24 mouse cellular contexts compared by ENCODE assay signal in genomic region chr19:5830776-5831175, GRCm38 (mm10). TPM values are rescaled to one million over a fixed set of nuclear protein-coding genes. Genes with fewer than 3 reads are reported as not detected.
DNase-seq lines count a peak whose midpoint lies in the region; ATAC-seq and TF ChIP-seq lines count a peak whose summit lies in the region.
"Had no signal": no experiment of that assay in that cellular context is flagged by ENCODE, and none has a peak within 500 bp of the region (broad histone marks: within the 10 kb centered on the region; RNA-seq: fewer than 3 reads in every experiment).

No protein-coding gene starts in this region.

- H3K27me3 ChIP-seq in ES-Bruce4 (ENCODE audit: control insufficient read depth, insufficient read depth, low read length, poor library complexity, severe bottlenecking) (no peaks in the 10 kb centered on the region), myocyte (ENCODE audit: control insufficient read depth, insufficient read depth, insufficient read length) (no peaks in the 10 kb centered on the region)
- H3K27me3 ChIP-seq in hindbrain, embryonic 12.5 days = no peaks in the 10 kb centered on the region
- H3K27me3 ChIP-seq: heart, embryonic 12.5 days; Patski had no signal

- TF ChIP-seq POLR2A in ES-Bruce4 (IDR thresholded peaks at IDR 0.05; ENCODE audit: insufficient read depth, low read length) (no peak), myocyte (IDR thresholded peaks at IDR 0.05; ENCODE audit: insufficient read length, low read depth) (no peak)

- no peaks in the 10 kb centered on the region for H3K36me3 ChIP-seq in ES-Bruce4 (ENCODE audit: control insufficient read depth, insufficient read depth, low read length, poor library complexity, severe bottlenecking)
- H3K36me3 ChIP-seq in myocyte (ENCODE audit: control insufficient read depth, insufficient read depth) = peaks cover 19% of the 10 kb centered on the region
- no peaks in the 10 kb centered on the region for H3K36me3 ChIP-seq in hindbrain, embryonic 12.5 days
- H3K36me3 ChIP-seq: embryonic facial prominence, embryonic 10.5 days; forebrain, embryonic 10.5 days had no signal

- H3K4me2 ChIP-seq in myocyte (ENCODE audit: low read depth) = peak overlapping the region; percentile 20
- no peak overlapping the region for H3K4me2 ChIP-seq in hindbrain, embryonic 12.5 days (replicated peaks)
- H3K4me2 ChIP-seq: heart, embryonic 12.5 days had no signal

- H3K4me3 ChIP-seq in ES-Bruce4 (ENCODE audit: low read depth, low read length) (no peak overlapping the region), myocyte (no peak overlapping the region)
- no peak overlapping the region for H3K4me3 ChIP-seq in hindbrain, embryonic 12.5 days
- H3K4me3 ChIP-seq: embryonic facial prominence, embryonic 10.5 days; erythroblast, embryonic 14.5 days; forebrain, embryonic 10.5 days; heart, embryonic 12.5 days had no signal

- H3K27ac ChIP-seq in ES-Bruce4 (ENCODE audit: insufficient read depth, low read length) = 0 out of 2 replicates have a peak overlapping the region, but pooled peaks have one; percentile 14
- H3K27ac ChIP-seq in hindbrain, embryonic 12.5 days = no peak overlapping the region
- H3K27ac ChIP-seq: embryonic facial prominence, embryonic 10.5 days; forebrain, embryonic 10.5 days had no signal

- no peaks in the 10 kb centered on the region for H3K9me3 ChIP-seq in ES-Bruce4 (replicated peaks; ENCODE audit: control insufficient read depth, insufficient read depth, low read length, poor library complexity, severe bottlenecking)
- H3K9me3 ChIP-seq in hindbrain, embryonic 12.5 days (replicated peaks) = no peaks in the 10 kb centered on the region
- H3K9me3 ChIP-seq: embryonic facial prominence, embryonic 10.5 days; forebrain, embryonic 10.5 days; heart, embryonic 12.5 days had no signal

- peaks cover 18% of the 10 kb centered on the region for H3K79me2 ChIP-seq in myocyte (ENCODE audit: control insufficient read depth, insufficient read depth)

- DNase-seq in gastrocnemius, adult 18-20 months (ENCODE audit: low spot score) = peak; percentile 15
- DNase-seq in gastrocnemius, postnatal 25 days = no peak
- peak; percentile 36 for DNase-seq in kidney, adult 18-20 months
- DNase-seq in kidney, postnatal 14 days = no peak
- DNase-seq: adrenal gland, postnatal 25 days; B cell, adult 2 months; cerebellum, adult 2 months; cerebellum, postnatal 10 days; gastrocnemius, postnatal 36 days; heart, adult 18-20 months; heart, postnatal 36 days had no signal

- no peak for TF ChIP-seq CTCF in ES-Bruce4 (IDR thresholded peaks at IDR 0.05; ENCODE audit: low read depth, low read length)

- WGBS in hindbrain, embryonic 12.5 days = 94% methylated on average over 7 of the region's 7 CpGs

- TF ChIP-seq EP300 in ES-Bruce4 (IDR thresholded peaks at IDR 0.05; ENCODE audit: insufficient read depth, low read depth, low read length) = no peak

- no peak overlapping the region for H3K9ac ChIP-seq in ES-Bruce4 (ENCODE audit: low read depth, poor library complexity, severe bottlenecking)
- H3K9ac ChIP-seq in hindbrain, embryonic 12.5 days = no peak overlapping the region
- H3K9ac ChIP-seq: heart, embryonic 12.5 days had no signal

- no peaks in the 10 kb centered on the region for H3K4me1 ChIP-seq in ES-Bruce4 (ENCODE audit: control insufficient read depth, insufficient read depth, low read length)
- no peaks in the 10 kb centered on the region; the same call in 1 of the 2 replicates for H3K4me1 ChIP-seq in hindbrain, embryonic 12.5 days

- ATAC-seq in hindbrain, embryonic 12.5 days (ENCODE audit: low FRiP score) = no peak
- ATAC-seq: activated CD4-positive, CD25-positive, alpha-beta regulatory T cell, adult 4 months; CD4-positive, CD25-positive, alpha-beta regulatory T cell, adult 4 months; forebrain, embryonic 14.5 days; hindbrain, embryonic 16.5 days; inflammation-experienced regulatory T-cells, adult 6 months; Patski had no signal

- H3ac ChIP-seq in myocyte (ENCODE audit: control insufficient read depth, insufficient read length) = no peak overlapping the region

TF ChIP-seq in myocyte, 11 proteins besides CTCF, POLR2A, EP300 and RAD21:
- TF ChIP-seq SRF (IDR thresholded peaks at IDR 0.05; ENCODE audit: control insufficient read depth, insufficient read length, low read depth) (no peak), TCF12 (IDR thresholded peaks at IDR 0.05; ENCODE audit: insufficient read depth, poor library complexity, severe bottlenecking) (no peak), E2F4 (IDR thresholded peaks at IDR 0.05; ENCODE audit: insufficient read depth) (no peak), MAX (IDR thresholded peaks at IDR 0.05; ENCODE audit: low read depth) (no peak), REST (IDR thresholded peaks at IDR 0.05; ENCODE audit: insufficient read depth, insufficient read length) (no peak), MYOG (IDR thresholded peaks at IDR 0.05; ENCODE audit: control insufficient read depth in 1 of 3, insufficient read depth in 1 of 3, insufficient read length in 2 of 3, low read depth in 2 of 3) (no peak), USF1 (IDR thresholded peaks at IDR 0.05; ENCODE audit: low read depth) (peak; percentile 1), POLR2AphosphoS2 (IDR thresholded peaks at IDR 0.05; ENCODE audit: insufficient read length, low read depth) (peak; percentile 89), CEBPB (IDR thresholded peaks at IDR 0.05; ENCODE audit: insufficient read depth, poor library complexity, severe bottlenecking) (no peak)
TF ChIP-seq in myocyte: peak in this region for 2.

RNA-seq across cellular contexts. Expression of gene Frmd8, which starts 44.3 kb away (rescaled TPM):
- total RNA-seq in gastrocnemius, adult 18-20 months (2021) = 1 to 10 TPM; 2.9 to 3.2 TPM
- total RNA-seq in gastrocnemius, postnatal 25 days (2021) = 1 to 10 TPM; 3.7 to 6.4 TPM
- polyA plus RNA-seq in ES-Bruce4 (2011; ENCODE audit: insufficient read depth, insufficient read length, low read depth, missing spikeins) (26.3 and 33.1 TPM in 2 replicates), myocyte (2012; fragmentation: generic; extraction: Trizol) (22.3 TPM)
- 28.7 and 29.9 TPM in 2 replicates for polyA plus RNA-seq in hindbrain, embryonic 12.5 days (2016; fragmentation: Nextera tagmentation; extraction: Ambion mirVana)

RNA-seq across cellular contexts. Expression of gene Slc25a45, which starts 46.8 kb away (rescaled TPM):
- under 1 TPM; 0.59 to 0.90 TPM for total RNA-seq in gastrocnemius, adult 18-20 months (2021)
- 1 to 10 TPM in 1 of 2 experiments, under 1 TPM in 1; 0.59 to 1.3 TPM for total RNA-seq in gastrocnemius, postnatal 25 days (2021)
- polyA plus RNA-seq in ES-Bruce4 (2011; ENCODE audit: insufficient read depth, insufficient read length, low read depth, missing spikeins) = 0.46 and 0.48 TPM in 2 replicates
- 5.2 TPM for polyA plus RNA-seq in myocyte (2012; fragmentation: generic; extraction: Trizol)
- 2.0 and 2.2 TPM in 2 replicates for polyA plus RNA-seq in hindbrain, embryonic 12.5 days (2016; fragmentation: Nextera tagmentation; extraction: Ambion mirVana)
- polyA plus RNA-seq: erythroblast, embryonic 14.5 days had no signal

RNA-seq across cellular contexts. Expression of gene Scyl1, which starts 59.6 kb away (rescaled TPM):
- 10 to 100 TPM; 70.6 to 74.4 TPM for total RNA-seq in gastrocnemius, adult 18-20 months (2021)
- 10 to 100 TPM; 62.2 to 62.8 TPM for total RNA-seq in gastrocnemius, postnatal 25 days (2021)
- polyA plus RNA-seq in ES-Bruce4 (2011; ENCODE audit: insufficient read depth, insufficient read length, low read depth, missing spikeins) (37.1 and 42.8 TPM in 2 replicates), myocyte (2012; fragmentation: generic; extraction: Trizol) (73.5 TPM)
- 71.8 and 73.7 TPM in 2 replicates for polyA plus RNA-seq in hindbrain, embryonic 12.5 days (2016; fragmentation: Nextera tagmentation; extraction: Ambion mirVana)

Comparison
In these comparisons a context has a peak if more than half of its experiments do, and no peak if none do; other contexts are left out.
1. DNase-seq: peak in gastrocnemius, adult 18-20 months (single experiment) and kidney, adult 18-20 months (single experiment); none in gastrocnemius, postnatal 25 days (single experiment) and kidney, postnatal 14 days (single experiment).